Mouse (Mus musculus): ENCODE results near the gene Kctd19.

- no peak for TF ChIP-seq GATA1 (IDR thresholded peaks at IDR 0.05; ENCODE audit: low read length)
- no peak for TF ChIP-seq TAL1 (IDR thresholded peaks at IDR 0.05; ENCODE audit: low read length)
These were observed at the start of gene Kctd19, which contains the start of gene Lrrc36 for GRCm38 (mm10) chr8:105413391-105413790.

Data from erythroblast, embryonic 14.5 days (primary cell).